Mouse (Mus musculus): ENCODE results near the gene Wdfy1.

The Wdfy1 gene

GRCm38 (mm10) chr1:79775927-79776458, at the start of gene Wdfy1, which contains the start of gene Mrpl44:
Gene Wdfy1 (minus strand): TSS chr1:79776143.
Gene Mrpl44 (plus strand): TSS chr1:79776018.
- DNase-seq (ENCODE audit: low spot score in 2 of 2): peak; percentile 94 to 98

GRCm38 (mm10) chr1:79823951-79824633, 48.1 kb upstream of the Wdfy1 start:
- no peak for DNase-seq (ENCODE audit: low spot score in 2 of 2)

- no peak for DNase-seq (ENCODE audit: low spot score in 2 of 2)
Observed at GRCm38 (mm10) chr1:79822806-79823525, 47.0 kb upstream of the Wdfy1 start.

GRCm38 (mm10) chr1:79819296-79819879, 43.4 kb upstream of the Wdfy1 start:
- DNase-seq (ENCODE audit: low spot score in 2 of 2): no peak

- DNase-seq (ENCODE audit: low spot score in 2 of 2): no peak
Observed at GRCm38 (mm10) chr1:79815446-79815845, 39.5 kb upstream of the Wdfy1 start.

- no peak for DNase-seq (ENCODE audit: low spot score in 2 of 2)
Observed at GRCm38 (mm10) chr1:79809447-79809846, 33.5 kb upstream of the Wdfy1 start.

DNA sequence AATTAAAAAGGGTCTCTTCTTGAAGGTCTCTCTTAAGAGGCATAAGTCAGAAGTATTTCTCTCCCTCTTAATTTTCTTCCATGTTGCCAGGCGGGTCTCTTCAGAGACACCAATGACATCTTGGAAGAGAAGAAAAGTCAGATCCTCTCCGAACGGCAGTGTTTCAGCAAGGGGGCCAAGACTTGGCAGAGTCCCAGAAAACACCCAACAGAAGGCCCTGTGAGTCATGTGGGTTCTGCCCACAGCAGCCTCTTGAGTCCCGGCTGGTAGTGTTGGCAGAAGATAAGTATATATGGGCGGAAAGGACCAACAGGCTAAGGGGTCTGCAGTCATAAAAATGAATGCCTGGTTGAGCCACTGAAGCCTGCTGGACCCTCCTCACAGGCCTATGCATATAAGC, 30.9 kb upstream of the Wdfy1 start:
- no peak for DNase-seq (ENCODE audit: low spot score in 2 of 2)

GRCm38 (mm10) chr1:79803614-79804013, 27.7 kb upstream of the Wdfy1 start:
- DNase-seq (ENCODE audit: low spot score in 2 of 2): no peak

DNA sequence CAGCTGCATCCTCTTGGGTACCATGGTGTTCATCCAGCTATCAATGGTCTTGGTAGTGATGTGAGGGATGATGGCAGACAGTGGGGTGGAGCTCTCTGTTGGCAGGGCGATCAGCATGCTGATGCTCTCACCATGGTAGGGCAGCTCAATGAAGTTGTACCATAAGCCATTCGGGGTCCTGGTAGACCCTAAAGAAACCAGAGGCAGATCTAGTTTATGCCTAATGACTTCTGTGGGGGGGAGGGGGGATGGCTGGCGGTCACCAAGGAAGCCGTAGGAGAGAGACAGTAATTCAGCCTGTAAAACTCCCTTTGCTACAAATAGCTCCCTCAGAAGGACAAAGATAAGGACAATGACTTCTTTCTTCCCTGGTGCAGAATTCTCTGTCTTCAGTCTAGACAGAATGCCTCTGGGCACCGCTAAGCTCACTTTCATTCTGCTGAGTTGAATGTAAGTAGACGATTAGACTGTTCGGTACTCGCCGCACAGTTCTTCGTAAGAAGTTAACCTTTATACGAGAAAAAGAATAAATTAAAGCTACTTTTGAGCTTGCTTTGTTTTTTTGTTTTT, 27.0 kb upstream of the Wdfy1 start:
- no peak for DNase-seq (ENCODE audit: low spot score in 2 of 2)

- DNase-seq (ENCODE audit: low spot score in 2 of 2): no peak
Observed at GRCm38 (mm10) chr1:79797084-79797483, 21.1 kb upstream of the Wdfy1 start.

GRCm38 (mm10) chr1:79786267-79786927, 10.5 kb upstream of the Wdfy1 start:
- no peak for DNase-seq (ENCODE audit: low spot score in 2 of 2)

DNA sequence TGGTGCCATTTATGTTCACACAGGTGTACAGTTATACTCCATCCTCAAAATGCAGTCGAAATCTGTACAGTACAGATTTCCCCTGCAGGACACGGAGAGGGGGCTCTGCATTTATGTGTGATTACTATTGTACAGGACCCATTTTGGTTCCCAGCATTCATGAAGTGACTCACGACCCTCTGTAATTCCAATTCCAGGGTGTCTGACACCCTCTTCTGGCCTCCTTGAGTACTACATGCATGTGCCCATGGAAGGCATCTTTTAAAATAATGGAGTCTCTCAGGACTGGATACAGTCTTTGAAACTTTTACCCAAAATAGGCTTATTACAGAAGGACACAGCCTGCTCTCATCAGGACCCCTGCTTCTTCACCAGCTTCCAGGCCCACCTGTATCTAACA, 6.5 kb upstream of the Wdfy1 start:
- no peak for DNase-seq (ENCODE audit: low spot score in 2 of 2)

GRCm38 (mm10) chr1:79778011-79778410, 2.1 kb upstream of the Wdfy1 start:
- DNase-seq (ENCODE audit: low spot score in 2 of 2): no peak

- DNase-seq (ENCODE audit: low spot score in 2 of 2): no peak
Observed at GRCm38 (mm10) chr1:79774164-79774780, 1.7 kb downstream of the Wdfy1 start.

GRCm38 (mm10) chr1:79768231-79768630, 7.7 kb downstream of the Wdfy1 start:
- DNase-seq (ENCODE audit: low spot score in 2 of 2): no peak

DNA sequence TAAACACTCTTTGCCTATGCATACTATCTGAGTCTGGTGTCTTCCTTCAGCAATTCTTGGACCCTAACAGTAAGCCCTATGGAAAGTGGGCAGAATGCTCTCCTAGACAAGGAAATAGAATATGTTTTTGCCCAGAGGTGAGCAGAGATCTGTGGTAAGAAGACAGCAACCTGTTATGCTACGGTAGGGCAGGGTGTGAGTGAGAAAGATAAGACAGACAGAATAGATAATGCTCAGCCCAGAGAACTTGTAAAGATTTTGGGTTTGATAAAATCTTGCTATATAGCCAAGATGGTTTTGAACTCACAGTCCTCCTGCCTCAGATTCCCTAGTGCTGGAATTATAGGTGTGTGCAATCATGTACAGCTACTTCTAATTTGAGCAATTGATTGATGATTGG, 11.5 kb downstream of the Wdfy1 start:
- no peak for DNase-seq (ENCODE audit: low spot score in 2 of 2)

DNA sequence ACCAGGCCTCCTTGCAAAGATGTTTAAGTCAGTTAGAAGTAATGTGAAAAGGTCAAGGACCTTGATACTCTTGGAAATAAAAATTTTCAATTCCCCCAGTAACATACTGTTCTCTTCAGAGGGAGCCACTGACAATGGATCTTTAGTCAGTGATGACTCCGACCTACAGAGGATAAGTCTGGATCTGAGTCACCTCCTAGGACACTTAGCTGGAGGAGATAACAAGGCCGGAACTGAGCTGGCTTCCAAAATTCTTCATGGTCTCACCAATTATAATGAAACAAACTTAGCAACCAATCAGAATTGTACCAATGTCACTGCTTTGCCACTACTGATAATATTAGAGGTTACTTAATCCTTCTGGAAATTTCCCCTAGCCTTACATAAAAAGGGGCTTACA, 11.9 kb downstream of the Wdfy1 start:
- DNase-seq (ENCODE audit: low spot score in 2 of 2): no peak

DNA sequence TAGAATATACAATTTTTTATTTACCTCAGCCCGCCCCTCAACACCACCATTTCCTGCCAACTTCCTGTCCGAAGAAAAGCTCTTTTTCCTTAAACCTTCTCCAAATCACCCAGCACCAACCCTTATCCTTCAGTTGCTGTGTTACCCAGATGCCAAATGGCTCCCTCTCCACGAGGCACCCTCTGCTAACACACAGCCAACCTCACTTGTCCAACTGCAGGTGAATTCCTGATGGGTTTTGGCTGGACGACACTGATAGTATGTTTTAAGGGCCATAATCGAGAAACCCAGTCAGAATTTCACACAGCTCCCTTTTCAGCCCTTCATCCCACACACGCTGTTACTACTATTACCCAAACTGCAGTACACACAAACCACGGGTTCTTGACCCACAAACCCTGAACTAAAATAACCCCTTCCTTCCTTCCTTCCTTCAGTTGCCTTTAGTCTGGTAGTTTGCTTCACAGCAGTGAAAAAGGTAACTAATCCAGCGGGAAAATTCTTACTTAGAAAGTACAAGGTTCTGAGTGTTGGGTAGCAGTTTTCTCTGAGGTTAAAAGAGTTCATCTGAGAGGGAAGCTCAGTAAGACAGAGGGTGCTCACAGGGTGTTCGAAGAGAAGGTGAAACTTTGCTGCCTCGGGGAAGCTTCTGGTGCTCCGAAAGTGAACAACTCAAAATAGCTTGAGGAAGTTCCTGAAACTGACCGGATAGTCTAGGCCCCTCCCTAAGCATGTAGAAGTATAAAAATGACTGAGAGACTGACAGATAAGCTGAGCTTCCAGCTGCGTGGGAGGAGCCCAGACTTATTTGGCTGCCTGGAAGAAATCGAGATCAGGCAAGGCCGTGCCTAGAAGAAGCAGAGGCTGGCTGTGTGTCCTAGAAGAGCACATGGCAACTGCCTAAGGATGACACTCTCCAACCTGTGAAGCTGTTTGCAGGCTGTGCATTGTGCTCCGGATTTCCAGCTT, 13.4 kb downstream of the Wdfy1 start:
- no peak for DNase-seq (ENCODE audit: low spot score in 2 of 2)

- DNase-seq (ENCODE audit: low spot score in 2 of 2): no peak
Observed at GRCm38 (mm10) chr1:79761917-79762271, 14.0 kb downstream of the Wdfy1 start.

Data from spleen, postnatal 4 days (tissue).